Mouse (Mus musculus) kidney, postnatal 25 days (tissue): ENCODE results near the gene Parp3.
A peak's percentile ranks its signal among the peaks of the same experiment; 100 is the strongest.

ENCODE experiments used
- DNase-seq, 2 experiments: peaks; one replicate each; pipeline ENCODE4 v3.0.0; 2021; ENCODE audit warnings: mixed read lengths in 2 of 2

The Parp3 gene

DNA sequence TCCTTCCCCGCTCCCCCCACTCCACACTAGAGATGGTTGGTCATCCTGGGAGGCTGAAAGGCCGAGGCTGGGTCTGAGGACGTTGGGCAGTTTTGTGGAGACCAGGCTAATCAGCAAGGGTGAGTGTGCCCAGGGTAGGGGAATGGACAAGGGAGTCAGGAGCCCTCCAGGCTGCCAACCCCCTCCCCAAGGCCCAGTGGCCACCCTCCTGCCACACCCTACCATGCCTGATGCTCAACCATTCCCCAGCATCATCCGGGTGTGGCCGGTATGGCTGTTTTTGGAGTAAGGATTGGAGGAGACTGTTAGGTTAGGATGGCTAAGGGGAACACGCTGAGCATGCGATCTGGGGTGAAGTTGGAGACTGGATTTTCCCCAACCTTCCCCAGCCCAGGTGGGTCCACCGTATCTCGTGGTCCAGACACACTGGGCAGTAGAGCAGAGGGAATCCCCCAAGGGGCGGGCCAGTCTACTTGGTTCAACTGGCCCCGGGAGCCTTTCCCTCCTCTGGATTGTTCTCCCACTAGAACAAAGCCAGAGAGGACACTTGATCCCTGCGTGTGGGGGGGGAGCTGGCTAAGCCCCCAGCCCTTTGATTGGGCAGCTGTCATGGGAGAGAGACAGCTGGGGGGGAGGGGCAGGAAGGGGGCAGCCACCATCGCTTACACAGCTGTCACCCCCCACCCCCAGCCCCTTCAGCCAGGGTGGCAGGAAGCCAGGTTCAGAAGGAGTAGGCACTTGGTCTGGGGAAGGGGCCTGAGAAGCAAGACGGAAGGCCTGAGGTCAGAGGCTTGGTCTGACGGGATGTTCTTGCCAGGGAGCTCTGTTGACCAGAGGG is 20.2 kb downstream of the Parp3 start:
- no peak for DNase-seq

DNA sequence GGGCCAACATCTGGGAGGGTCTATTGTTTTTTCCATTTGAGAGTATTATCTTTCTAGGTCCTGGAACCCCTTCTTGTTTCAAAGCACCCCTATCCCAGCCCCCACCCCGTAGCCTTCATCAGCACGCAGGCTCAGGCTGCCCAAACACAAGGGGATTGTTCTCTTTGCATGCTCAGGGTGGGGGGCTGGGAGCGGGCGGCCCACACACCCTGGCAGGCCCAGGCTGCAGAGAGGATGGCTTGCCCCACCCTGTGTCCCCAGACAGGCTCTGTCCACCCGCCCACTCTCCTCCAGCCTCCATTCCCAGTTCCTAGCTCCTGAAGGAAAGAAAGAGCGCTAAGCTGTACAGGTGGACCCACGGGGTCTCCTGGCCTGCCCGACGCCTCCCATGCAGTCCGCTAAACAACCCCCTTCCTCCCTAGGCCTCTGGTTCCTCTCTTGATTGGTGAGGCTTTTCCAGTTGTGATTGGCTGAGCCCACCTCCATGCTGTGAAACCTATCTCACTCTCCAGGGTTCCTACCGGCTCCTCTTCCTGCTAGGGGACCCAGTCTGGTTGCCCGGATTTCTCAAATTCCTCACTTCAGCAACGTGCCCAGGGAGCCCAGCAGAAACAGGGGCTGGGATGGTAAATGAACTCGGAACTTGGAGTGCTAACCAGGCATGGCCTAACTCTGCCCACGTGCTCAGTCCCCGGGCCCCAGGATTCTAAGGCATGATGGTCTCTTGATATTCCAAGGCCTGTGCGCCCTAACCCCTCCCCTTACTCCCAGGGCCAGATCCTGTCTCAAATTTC is 21.7 kb downstream of the Parp3 start:
- DNase-seq = no peak

DNA sequence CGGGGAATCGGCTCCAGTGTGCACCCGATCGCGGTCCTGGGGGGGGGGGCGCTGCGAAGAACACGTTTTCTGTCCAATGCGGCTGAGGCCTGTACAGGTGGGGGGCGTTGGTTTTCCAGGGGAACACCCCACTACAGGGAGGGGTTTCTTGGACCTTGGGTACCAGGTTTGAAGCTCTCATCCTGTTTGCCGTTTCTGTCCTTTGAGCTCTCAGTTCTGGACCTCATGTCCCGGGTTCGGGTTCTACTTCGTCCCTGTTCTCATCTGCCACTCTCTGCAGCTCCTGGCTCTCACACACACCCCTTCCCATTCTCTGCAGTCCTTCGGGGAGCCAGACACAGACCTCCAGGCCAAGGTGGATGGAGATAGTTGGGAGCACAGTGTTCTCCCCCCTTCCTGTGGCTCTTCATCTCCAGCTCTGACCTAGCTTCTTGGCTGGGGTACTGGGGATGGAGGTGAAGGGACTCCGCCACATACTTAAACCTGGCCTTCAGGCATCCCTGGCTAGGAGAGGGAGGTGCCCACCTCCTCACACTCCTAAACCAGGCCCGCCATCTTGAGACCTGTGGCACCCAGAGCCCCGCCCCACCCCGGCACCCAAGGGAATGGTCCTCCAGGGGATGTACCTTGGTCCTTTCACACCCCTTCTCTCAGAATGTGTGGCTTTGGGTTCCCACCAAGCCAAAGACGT is 22.5 kb downstream of the Parp3 start:
- DNase-seq = no peak

DNA sequence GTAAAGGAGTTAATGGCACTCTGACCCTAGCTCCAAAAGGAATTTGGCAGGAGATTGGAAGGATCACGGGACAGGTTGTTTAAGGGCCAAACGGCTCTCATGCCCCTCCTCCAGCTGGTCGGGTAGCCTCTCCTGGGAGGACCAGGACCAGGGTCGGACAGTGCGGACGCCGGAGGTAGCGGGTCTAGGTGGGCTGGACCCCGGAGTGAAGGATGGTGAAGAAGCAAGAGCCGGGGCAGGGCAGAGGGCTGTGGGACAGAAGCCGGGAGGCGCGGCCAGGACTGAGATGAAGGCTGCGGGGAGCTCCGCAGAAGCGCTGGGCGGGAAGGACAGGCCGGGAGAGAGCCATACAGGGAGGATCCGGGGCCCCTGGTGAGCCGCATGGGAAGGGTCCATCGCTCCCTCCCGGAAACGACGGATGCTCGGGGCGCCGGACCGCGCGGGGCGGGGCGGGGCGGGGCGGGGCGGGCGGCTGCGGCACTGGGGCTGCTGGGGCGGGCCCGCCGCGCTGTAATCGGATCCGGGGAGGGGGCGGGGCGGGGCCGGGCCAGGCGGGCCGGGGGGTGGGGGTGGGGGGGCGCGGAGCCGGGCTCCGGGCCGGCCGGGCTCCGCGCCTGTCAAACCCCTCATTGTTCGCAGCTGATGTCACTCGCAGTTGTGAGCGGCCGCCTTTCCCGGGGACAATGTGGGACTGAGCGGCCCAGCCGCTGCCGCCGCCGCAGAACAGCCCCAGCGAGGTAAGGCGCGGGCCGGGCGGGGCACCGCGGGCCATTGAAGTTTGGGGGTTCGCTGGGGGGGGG is 23.3 kb downstream of the Parp3 start, which contains the start of gene Pcbp4:
Gene Pcbp4, plus strand, starts transcription at position 21 of the 800 bp plus-strand sequence.
- DNase-seq = peak; percentile 79 to 90

DNA sequence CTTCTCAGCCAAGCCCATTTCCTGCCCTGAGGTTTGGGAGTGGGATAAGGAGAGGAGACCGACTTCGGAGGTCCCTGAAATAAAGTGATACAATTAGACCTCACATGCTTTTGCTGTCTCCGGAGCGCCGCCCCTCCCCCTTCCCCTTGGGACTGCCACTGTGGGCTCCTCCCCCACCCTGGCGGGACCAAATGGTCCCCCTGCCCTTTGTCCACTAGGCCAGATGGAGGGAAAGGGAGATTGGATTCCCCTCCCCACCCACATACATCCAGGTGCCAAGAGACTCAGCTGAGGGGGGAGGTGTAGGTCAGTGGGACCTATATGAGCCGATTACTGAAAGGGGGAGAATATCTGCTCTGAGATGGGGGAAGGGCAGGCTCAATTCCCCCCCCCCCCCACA is 23.9 kb downstream of the Parp3 start:
- peak; percentile 89 to 93 for DNase-seq

DNA sequence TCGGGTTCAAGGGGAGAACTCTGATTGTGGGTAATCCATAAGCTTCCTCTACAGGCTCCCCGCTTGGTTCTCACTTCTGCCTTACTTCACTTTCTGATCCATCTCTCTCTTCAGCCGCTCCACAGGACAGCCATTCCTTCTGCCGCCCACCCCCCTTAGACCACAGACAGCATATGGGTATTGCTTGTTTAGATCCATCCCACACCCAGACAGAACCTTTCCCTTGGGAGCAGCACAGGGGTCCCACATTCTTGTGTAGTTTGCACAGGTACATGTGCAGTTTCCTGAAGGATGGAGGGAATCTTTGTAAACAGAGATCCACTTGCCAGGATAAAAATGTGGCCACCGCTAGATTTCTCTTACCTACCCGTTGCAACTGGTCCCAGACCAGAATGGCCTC is 24.4 kb downstream of the Parp3 start:
- no peak for DNase-seq

DNA sequence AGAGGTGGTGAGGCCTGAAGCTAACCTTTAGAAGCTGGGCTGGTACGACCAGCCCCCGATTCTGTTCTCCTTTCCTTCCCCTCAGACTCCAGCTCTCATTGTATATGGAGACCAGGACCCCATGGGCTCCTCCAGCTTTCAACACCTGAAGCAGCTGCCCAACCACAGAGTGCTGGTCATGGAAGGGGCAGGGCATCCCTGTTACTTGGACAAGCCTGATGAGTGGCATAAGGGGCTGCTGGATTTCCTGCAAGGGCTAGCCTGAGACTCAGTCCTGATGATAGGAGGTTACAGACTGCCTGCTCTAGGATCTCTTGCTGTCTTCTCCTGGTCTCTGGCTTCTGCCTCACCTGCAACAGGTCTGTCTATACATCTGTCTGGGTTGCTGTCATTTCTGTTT is 24.9 kb downstream of the Parp3 start:
- no peak for DNase-seq

DNA sequence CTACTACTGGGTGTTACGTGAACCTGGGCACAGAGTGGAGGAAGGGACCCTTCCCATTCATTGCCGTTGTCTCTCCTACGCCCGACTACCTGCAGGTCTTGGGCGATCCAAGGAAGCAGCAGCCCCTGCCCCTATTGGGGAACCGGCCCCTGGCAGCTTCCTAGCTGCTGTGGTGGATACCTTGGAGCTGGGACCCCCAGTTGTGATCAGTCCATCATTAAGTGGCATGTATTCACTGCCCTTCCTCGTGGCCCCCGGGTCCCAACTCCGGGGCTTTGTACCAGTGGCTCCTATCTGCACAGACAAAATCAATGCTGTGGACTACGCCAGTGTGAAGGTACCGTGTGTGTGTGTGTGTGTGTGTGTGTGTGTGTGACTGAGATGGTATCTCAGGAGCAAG is 25.5 kb downstream of the Parp3 start:
- DNase-seq = no peak

DNA sequence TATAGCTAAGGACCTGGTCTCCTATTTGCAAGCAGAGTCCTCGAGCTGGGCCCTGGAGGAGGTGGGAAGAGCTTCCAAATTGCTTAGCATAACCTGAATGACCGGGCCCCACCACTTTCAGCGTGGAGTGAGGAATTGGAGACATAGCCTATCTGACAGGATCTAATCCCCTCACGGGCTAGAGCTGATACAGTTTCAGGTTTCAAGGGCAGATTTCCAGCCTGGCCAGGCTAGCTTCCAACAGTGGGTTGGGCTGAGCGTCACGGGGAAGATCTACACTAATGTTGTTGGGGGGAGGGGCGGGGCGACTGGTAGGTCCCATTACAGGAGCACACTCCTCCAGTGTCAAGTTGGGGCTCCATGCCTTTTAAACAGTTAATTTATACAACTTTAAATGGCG is 26.1 kb downstream of the Parp3 start:
- DNase-seq = peak; percentile 93

DNA sequence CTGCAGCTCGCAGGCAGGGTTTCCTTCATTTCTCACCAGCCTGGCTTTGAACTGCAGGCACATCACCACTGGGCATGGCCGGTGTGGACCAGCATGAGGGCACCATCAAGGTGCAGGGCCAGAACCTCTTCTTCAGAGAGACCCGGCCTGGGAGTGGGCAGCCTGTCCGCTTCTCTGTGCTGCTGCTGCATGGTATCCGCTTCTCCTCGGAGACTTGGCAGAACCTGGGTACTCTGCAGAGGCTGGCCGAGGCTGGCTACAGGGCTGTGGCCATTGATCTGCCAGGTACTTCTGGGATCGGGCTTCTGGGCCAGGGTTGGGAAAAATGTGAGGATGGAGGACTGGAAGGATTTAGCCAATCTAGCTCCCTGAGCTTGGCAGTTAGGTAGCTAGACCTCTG is 26.8 kb downstream of the Parp3 start:
- no peak for DNase-seq

DNA sequence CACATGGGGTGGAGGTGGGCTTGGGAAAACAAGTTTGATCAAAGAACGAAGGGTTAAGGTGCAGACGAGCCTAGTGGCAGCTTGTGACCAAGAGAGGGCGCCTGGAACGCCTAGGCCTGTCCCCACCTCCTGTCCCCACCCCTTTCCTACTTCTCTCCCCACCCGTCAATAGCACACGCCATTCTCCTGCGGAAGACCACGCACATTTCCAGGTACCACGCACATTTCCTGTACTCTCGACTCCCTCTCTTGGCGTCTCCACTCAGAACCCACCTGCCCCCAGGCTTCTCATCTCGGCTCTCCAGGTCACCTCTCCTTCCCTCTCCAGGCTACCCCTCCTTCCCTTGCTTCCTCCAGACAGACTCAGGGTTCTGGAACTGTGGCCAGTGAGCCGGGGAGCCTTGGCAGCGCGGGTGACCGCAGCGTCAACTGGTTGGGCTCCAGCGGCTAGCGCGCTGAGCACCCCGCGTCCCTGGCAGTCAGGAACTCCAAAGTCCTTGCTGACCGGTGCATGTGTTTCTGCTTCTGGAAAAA is 28.2 kb downstream of the Parp3 start:
- DNase-seq = peak; percentile 86 to 92

DNA sequence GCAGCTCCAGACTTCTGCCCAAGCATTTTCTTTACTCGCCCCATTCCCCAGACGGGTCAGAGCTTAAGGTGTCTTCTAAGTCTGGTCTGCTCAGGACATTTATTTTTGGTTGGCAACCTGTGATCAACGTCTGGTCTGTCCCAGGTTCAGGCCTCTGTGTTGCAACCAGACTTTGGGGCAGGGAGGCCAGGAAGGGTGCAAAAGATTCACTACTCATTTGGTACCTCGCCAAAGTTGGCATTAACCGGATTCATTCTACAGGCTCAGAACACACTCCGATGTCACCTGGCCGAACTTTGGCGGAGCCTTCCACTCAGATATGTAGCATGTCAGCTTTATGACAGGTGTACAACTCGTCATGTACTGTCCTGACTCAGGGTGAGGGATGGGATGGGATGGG is 28.8 kb downstream of the Parp3 start:
- peak; percentile 41 to 67 for DNase-seq

DNA sequence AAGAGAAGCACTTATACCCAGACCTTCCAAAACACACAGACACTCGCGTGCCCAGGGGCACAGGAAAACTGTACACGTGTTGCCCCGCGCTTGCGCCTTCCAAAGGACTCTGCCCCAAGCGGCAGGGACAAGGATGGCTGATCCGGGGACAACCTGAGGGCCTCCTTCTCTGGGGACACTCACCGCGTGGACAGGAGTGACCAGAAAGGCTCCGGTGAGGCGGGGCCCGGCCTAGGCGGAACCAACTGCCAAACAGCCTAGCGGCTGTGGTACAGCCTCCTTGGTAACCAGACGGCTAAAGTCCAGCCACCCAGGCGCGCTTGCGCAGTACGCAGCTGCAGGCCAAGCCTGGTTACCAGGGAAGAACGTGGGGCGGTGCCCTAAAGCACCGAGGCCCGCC is 29.4 kb downstream of the Parp3 start, which contains the start of the genes Abhd14b and Abhd14a:
Gene Abhd14b, plus strand, starts transcription at position 112 of the 400 bp plus-strand sequence.
Gene Abhd14a, minus strand, starts transcription at position 331 of the 400 bp plus-strand sequence.
- peak; percentile 98 to 99 for DNase-seq

DNA sequence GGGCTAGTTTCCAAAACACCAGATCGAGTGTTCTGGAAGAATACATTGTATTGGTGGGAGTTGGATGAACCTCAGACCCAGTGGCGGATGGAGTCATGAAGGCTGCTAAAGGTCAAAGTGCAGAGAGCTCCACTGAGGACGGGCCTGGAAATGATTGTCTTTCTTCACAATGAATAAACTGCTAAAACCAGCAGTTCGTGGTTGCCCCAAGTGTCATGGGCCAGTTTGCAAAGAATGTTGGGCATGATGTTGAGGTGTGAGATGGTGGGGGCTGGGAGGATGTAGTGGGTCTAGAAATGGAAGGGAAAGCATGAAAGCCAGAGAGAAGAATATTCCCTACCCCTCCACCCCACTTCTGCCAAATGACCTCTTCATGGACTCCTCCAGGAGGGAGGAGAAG is 31.9 kb downstream of the Parp3 start:
- DNase-seq = peak; percentile 62 to 77

DNA sequence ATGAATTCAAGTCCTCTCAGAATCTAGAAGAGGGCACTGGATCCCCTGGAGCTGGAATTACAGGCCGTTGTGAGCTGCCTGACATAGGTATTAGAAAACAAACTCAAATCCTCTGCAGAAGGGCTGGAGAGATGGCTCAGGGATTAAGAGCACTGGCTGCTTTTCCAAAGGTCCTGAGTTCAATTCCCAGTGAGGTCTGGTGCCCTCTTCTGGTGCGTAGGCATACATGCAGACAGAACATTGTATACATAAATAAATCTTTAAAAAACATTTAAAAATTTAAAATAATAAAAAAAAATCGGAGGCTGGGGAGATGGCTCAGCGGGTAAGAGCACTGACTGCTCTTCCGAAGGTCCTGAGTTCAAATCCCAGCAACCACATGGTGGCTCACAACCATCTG is 34.1 kb downstream of the Parp3 start:
- DNase-seq = no peak

DNA sequence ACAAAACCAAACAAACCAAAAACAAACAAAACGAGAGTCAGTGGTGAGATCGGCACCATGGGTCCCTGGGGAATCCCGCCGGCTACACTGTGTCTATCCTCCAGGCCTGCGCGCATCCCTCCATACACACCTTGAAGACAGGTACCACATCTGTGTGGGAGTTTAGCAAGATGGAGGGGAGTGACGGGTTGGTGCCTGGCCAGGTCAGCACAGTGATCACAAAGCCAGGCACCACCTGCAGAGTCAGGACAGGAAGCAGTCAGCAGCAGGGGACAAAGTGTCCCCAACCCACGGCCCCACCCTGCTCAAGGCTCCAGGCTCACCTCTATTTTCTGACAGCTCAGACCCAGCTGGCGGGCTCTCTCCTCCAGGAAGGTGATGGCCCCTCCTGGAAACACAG is 40.2 kb downstream of the Parp3 start:
- DNase-seq = no peak

DNA sequence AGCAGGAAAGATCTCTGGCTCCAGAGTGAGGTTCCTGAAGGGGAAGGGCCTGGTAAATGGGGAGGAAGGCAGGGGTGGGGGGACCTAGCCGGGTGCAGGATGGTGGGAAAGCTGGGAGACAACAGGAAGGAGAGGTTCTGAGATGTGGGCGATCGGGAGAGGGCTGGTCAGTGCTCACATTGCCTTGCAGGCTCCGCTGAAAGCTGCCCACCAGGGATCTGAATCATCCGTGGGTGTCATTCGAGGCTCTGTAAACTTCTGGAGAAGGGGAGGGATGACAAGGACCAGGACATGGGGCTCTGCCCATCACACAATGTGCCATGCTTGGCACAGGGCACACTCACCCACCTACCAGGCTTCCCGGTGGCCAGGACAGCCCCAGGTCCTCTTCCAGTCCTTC is 43.4 kb downstream of the Parp3 start:
- DNase-seq = no peak

DNA sequence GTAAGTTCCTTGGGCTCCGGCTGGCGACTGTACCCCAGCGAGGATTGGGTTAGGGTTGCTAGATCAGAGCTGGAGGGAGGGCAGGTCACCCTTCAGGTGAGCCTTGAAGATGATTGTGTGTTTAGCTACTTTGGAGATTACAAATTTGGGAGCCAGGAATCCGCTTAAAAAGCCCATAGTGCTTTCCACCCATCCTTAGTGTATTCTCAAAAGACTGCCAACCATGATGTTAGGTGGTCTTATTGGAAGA is 46.8 kb downstream of the Parp3 start:
- DNase-seq = no peak

DNA sequence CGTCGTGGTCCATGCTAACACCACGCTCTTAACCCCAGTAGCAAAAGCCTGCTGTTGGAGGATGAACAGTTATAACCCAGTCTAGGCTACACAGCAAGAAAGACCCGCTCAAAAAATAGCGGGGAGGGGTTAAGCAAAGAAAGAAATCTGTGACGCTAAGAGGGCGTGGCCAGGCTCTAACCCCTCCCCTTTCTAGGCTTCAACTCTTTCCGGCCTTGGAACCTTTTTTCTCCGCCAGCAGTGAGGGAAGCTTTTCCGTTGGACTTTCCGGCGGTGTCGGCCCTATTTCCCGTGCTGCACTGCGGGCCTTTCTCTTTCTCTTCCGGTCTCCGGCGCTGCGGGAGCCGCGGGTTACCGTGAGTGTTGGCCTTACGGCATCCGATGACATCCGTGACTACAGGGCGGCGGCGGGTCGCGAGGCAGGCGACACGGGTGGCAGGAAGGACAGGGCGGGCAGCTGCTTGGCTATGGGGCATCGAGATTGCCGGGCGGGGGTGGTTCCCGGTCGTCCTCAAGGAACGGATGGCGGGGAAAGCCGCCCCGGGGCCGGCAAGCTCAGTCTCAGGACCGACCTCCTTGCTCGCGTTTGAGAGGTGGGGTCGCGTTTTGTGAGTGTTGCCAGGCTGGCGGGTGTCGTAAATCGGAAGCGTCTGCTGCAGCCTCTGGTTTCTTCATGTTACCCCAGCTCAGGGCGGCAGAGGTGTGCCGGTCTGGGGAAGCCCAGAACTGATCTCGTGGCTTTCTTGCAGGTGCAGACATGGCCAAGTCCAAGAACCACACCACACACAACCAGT is 47.3 kb downstream of the Parp3 start, which contains the start of gene Rpl29:
Gene Rpl29, plus strand, starts transcription at position 234 of the 794 bp plus-strand sequence.
- peak; percentile 96 to 98 for DNase-seq

DNA sequence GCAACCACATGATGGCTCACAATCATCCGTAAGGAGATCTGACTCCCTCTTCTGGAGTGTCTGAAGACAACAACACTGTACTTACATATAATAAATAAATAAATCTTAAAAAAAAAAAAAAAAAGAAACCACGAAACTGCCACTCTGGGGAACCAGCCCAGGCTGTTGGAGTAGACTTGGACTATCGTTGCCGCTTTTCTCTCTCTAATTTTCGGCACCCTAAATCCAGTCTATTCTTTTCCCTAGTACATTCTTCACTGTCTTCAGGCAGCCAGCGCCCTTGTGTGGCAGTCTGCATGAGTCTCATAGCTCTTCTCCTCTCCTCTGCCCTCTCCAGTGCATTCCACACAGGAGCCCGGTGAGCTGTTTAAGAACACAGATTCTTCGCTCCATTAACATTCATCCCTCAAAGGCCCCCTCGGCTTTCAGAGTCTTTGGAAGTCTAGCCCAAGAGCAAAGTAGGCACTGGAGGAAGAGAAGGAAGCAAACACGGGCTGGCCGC is 48.0 kb downstream of the Parp3 start:
- DNase-seq = no peak

DNA sequence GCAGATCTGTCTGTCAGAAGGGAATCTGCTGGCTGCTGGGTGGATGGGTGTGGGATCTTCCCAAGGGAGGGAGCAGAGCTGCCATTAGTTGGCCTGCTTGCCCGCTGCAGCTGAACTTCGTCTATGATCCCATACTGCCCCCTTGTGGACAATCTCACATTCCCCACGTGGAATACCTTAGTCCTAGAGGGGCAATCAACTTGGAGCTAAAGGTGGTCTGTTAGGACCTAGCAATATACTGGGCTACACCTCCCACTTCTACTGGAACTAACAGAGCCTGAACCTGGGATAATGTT is 54.9 kb downstream of the Parp3 start:
- DNase-seq = peak; percentile 87 to 94
